Mouse (Mus musculus): ENCODE measurements around the gene Sned1. TPM values are rescaled to one million over a fixed set of nuclear protein-coding genes. Genes with fewer than 3 reads are reported as not detected.
A peak's percentile ranks its signal among the peaks of the same experiment; 100 is the strongest.

Gene Sned1
- polyA plus RNA-seq, 2 experiments: 0.25 TPM

DNA sequence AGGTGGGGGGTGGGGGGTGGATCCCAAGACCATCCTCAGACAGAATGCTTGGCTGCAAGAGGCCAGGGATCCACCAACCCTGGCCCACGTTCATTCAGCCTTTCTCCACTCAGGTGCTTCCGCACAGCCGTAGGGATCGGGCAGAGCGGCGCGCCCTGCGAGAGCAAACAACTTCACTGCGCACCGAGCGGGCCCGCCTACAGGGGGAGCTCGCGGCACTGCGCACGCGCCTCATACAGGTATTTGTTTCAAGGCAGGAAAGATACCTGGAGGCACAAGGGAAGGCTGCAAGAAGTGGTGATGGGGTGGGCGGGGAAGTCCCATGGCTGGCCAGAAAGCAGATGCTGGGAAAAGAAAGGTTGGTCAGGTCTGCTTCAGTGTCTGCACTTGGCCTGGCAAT lies 11.7 kb upstream of the Sned1 start:
- Histone ChIP-seq H3K4me2 (ENCODE audit: low read depth) (no peak overlapping the region), H3K27me3 (ENCODE audit: control insufficient read depth, insufficient read depth, low read length) (no peaks in the 10 kb centered on the region), H3K27ac (no peak overlapping the region), H3K4me3 (ENCODE audit: insufficient read depth in 1 of 2, low read depth in 2 of 2, low read length in 2 of 2) (no peak overlapping the region), H3K4me1 (replicated peaks; ENCODE audit: control insufficient read depth in 2 of 2, insufficient read depth in 2 of 2, low read length in 1 of 2) (no peaks in the 10 kb centered on the region), H3K9ac (replicated peaks) (no peak overlapping the region), H3K36me3 (replicated peaks; ENCODE audit: control insufficient read depth, insufficient read depth, low read depth) (no peaks in the 10 kb centered on the region), H3K9me3 (ENCODE audit: control insufficient read depth, low read length) (no peaks in the 10 kb centered on the region)
- ATAC-seq (ENCODE audit: insufficient read depth) (no peak), DNase-seq (ENCODE audit: low read depth in 3 of 3, low spot score in 3 of 3) (no peak)
- WGBS (ENCODE audit: insufficient replicate concordance): 5% methylated on average over 18 of the region's 18 CpGs
- TF ChIP-seq CTCF (IDR thresholded peaks at IDR 0.05; ENCODE audit: low read depth) (peak; percentile 84), EP300 (IDR thresholded peaks at IDR 0.05; ENCODE audit: low read depth) (no peak)

DNA sequence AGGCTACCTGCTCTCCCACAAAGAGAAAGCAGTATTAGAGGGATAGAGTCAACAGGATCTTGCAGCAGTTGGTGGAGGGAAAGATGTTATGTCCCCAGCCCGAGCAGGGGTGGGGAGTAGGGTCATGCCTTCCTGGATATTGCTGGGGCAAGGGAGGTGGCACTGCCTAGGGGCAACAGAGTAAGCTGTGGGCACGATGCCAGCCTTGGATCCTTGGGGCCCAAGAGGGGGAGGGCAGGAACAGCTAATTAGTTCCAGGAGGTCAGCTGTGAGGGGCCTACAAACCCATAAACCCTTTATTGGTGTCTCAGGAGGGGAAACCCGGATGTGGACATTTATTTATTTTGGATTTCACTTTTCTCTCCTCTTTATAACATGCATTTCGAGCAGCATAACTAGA lies 10.4 kb upstream of the Sned1 start:
- H3K4me3 ChIP-seq (ENCODE audit: insufficient read depth in 1 of 2, low read depth in 2 of 2, low read length in 2 of 2): no peak overlapping the region
- H3K27ac ChIP-seq: no peak overlapping the region
- DNase-seq (ENCODE audit: low read depth in 3 of 3, low spot score in 3 of 3): no peak
- H3K27me3 ChIP-seq (ENCODE audit: control insufficient read depth, insufficient read depth, low read length): no peaks in the 10 kb centered on the region
- TF ChIP-seq EP300 (IDR thresholded peaks at IDR 0.05; ENCODE audit: low read depth): no peak
- no peak for TF ChIP-seq CTCF (IDR thresholded peaks at IDR 0.05; ENCODE audit: low read depth)
- H3K9me3 ChIP-seq (ENCODE audit: control insufficient read depth, low read length): no peaks in the 10 kb centered on the region
- no peak overlapping the region for H3K9ac ChIP-seq (replicated peaks)
- H3K4me1 ChIP-seq (replicated peaks; ENCODE audit: control insufficient read depth in 2 of 2, insufficient read depth in 2 of 2, low read length in 1 of 2): no peaks in the 10 kb centered on the region
- H3K4me2 ChIP-seq (ENCODE audit: low read depth): no peak overlapping the region
- 35% methylated on average over 4 of the region's 4 CpGs for WGBS (ENCODE audit: insufficient replicate concordance)
- no peak for ATAC-seq (ENCODE audit: insufficient read depth)
- no peaks in the 10 kb centered on the region for H3K36me3 ChIP-seq (replicated peaks; ENCODE audit: control insufficient read depth, insufficient read depth, low read depth)

GRCm38 (mm10) chr1:93225731-93226520 lies 9.7 kb upstream of the Sned1 start:
- no peak overlapping the region for H3K27ac ChIP-seq
- no peak overlapping the region for H3K4me2 ChIP-seq (ENCODE audit: low read depth)
- H3K4me1 ChIP-seq (replicated peaks; ENCODE audit: control insufficient read depth in 2 of 2, insufficient read depth in 2 of 2, low read length in 1 of 2): no peaks in the 10 kb centered on the region
- H3K9ac ChIP-seq (replicated peaks): no peak overlapping the region
- H3K9me3 ChIP-seq (ENCODE audit: control insufficient read depth, low read length): no peaks in the 10 kb centered on the region
- H3K36me3 ChIP-seq (replicated peaks; ENCODE audit: control insufficient read depth, insufficient read depth, low read depth): no peaks in the 10 kb centered on the region
- TF ChIP-seq EP300 (IDR thresholded peaks at IDR 0.05; ENCODE audit: low read depth) (no peak), CTCF (IDR thresholded peaks at IDR 0.05; ENCODE audit: low read depth) (no peak)
- 47% methylated on average over 5 of the region's 5 CpGs for WGBS (ENCODE audit: insufficient replicate concordance)
- no peak overlapping the region for H3K4me3 ChIP-seq (ENCODE audit: insufficient read depth in 1 of 2, low read depth in 2 of 2, low read length in 2 of 2)
- no peaks in the 10 kb centered on the region for H3K27me3 ChIP-seq (ENCODE audit: control insufficient read depth, insufficient read depth, low read length)
- DNase-seq (ENCODE audit: low read depth in 3 of 3, low spot score in 3 of 3) (no peak), ATAC-seq (ENCODE audit: insufficient read depth) (no peak)

DNA sequence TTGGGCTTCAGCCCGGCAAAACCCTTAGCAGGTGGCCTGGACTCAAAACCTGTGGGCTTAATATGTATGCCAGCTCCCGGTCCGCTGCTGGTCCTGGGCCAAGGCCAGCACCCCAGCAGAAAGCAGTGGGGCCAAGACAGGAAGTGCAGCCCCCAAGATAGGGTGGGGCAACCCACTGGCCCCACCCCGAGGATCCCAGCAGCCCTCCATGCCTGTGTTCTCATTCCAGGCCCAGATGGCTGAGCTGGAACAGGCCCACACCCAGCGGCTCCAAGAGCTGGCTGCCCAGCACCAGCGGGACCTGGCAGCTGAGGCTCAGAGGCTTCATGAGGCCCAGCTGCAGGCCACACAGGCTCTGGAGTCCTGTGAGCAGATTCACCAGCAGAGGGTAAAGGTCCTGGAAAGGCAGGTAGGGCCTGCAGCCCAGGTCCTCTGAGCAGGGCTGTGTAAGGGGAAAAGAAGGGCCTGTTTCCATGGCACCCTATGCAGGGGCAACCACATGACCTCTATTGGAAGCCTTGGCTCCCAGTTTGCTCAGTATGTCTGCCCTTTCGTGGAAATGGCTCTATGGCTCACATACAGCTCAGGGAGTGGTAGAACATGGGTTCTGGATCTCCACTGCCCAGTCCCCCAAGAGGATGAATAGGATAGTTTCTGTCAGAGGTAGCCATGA lies 8.2 kb upstream of the Sned1 start:
- Histone ChIP-seq H3K27me3 (ENCODE audit: control insufficient read depth, insufficient read depth, low read length) (no peaks in the 10 kb centered on the region), H3K36me3 (replicated peaks; ENCODE audit: control insufficient read depth, insufficient read depth, low read depth) (no peaks in the 10 kb centered on the region), H3K9me3 (ENCODE audit: control insufficient read depth, low read length) (no peaks in the 10 kb centered on the region), H3K9ac (replicated peaks) (no peak overlapping the region), H3K4me3 (ENCODE audit: insufficient read depth in 1 of 2, low read depth in 2 of 2, low read length in 2 of 2) (no peak overlapping the region), H3K4me1 (replicated peaks; ENCODE audit: control insufficient read depth in 2 of 2, insufficient read depth in 2 of 2, low read length in 1 of 2) (no peaks in the 10 kb centered on the region), H3K4me2 (ENCODE audit: low read depth) (no peak overlapping the region), H3K27ac (no peak overlapping the region)
- ATAC-seq (ENCODE audit: insufficient read depth) (no peak), DNase-seq (ENCODE audit: low read depth in 3 of 3, low spot score in 3 of 3) (no peak)
- TF ChIP-seq CTCF (IDR thresholded peaks at IDR 0.05; ENCODE audit: low read depth) (no peak), EP300 (IDR thresholded peaks at IDR 0.05; ENCODE audit: low read depth) (no peak)
- 58% methylated on average over 7 of the region's 7 CpGs for WGBS (ENCODE audit: insufficient replicate concordance)

DNA sequence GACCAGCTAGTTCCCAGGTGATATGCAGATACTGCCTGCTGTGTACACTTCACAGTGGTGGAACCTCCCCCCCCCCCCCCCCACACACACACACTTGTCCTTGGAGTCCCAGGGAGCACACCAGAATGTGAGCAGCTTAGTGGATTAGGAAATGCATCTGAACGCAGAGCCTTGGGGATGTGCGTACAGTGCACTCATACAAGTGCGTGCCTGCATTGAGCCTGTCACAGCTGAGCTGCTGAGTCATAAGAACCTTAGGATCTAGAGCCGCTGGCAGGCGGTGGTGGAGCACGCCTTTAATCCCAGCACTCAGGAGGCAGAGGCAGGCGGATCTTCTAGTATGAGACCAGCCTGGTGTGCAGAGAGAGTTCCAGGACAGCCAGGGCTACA lies 7.7 kb upstream of the Sned1 start:
- Histone ChIP-seq H3K4me1 (replicated peaks; ENCODE audit: control insufficient read depth in 2 of 2, insufficient read depth in 2 of 2, low read length in 1 of 2) (no peaks in the 10 kb centered on the region), H3K4me3 (ENCODE audit: insufficient read depth in 1 of 2, low read depth in 2 of 2, low read length in 2 of 2) (no peak overlapping the region), H3K27me3 (ENCODE audit: control insufficient read depth, insufficient read depth, low read length) (no peaks in the 10 kb centered on the region), H3K9me3 (ENCODE audit: control insufficient read depth, low read length) (no peaks in the 10 kb centered on the region), H3K36me3 (replicated peaks; ENCODE audit: control insufficient read depth, insufficient read depth, low read depth) (no peaks in the 10 kb centered on the region), H3K4me2 (ENCODE audit: low read depth) (no peak overlapping the region), H3K27ac (no peak overlapping the region), H3K9ac (replicated peaks) (no peak overlapping the region)
- 72% methylated on average over 7 of the region's 7 CpGs for whole genome bisulfite sequencing (ENCODE audit: insufficient replicate concordance)
- no peak for DNase-seq (ENCODE audit: low read depth in 3 of 3, low spot score in 3 of 3)
- ATAC-seq (ENCODE audit: insufficient read depth): no peak
- TF ChIP-seq EP300 (IDR thresholded peaks at IDR 0.05; ENCODE audit: low read depth): no peak
- no peak for TF ChIP-seq CTCF (IDR thresholded peaks at IDR 0.05; ENCODE audit: low read depth)

All from liver, embryonic 14.5 days (tissue).